Mouse (Mus musculus): ENCODE measurements around the gene Dusp22. TPM values are rescaled to one million over a fixed set of nuclear protein-coding genes. Genes with fewer than 3 reads are reported as not detected.

Gene Dusp22
- 19.3 TPM for polyA plus RNA-seq (2014; fragmentation: Illumina TruSeq; extraction: RNeasy Lipid Tissue Mini Kit (QIAGEN cat#74804))

DNA sequence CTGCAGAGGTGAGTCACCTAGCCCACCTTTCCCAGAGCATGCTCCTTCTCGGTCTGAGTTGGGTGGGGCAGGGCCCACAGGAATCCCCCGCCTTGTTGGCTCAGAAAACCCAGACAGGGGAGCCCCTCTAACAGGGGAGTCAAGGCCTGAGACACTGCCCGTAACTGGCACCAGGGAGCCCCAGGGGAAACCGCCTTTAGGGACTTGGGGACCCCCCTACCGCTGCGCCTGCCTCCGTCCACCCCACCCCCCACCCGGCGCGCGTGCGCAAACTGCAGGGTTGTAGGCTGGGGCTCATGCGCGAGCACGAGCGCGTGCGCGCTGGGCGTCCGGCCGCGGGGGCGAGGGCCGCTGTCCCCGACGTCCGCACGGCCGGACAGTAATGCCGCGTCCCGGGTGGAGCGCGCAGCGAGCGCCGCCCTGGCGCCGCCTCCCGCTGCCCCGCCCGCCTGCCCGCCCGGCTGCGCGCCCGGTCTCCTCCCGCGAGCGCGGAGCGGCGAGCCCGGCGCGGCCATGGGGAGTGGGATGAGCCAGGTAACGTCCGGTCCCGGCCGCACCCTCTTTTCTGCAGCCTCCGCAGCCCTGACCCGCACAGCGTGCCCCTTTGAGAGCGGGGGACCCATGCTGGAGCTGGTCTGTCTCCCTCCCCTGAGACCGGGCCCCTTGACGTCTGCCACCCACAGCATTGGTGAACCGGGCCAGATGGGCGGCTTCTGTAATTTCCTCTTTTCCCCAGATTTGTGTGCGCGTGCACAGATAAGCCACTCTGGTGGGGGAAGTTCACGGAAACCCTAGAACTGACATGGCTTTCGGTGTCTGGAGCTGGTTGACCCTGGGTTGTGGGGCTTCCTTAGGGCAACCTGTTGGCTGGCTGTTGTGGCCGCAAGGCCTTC, at the start of gene Dusp22:
Gene Dusp22, plus strand, starts transcription at position 387 of the 893 bp plus-strand sequence.

DNA sequence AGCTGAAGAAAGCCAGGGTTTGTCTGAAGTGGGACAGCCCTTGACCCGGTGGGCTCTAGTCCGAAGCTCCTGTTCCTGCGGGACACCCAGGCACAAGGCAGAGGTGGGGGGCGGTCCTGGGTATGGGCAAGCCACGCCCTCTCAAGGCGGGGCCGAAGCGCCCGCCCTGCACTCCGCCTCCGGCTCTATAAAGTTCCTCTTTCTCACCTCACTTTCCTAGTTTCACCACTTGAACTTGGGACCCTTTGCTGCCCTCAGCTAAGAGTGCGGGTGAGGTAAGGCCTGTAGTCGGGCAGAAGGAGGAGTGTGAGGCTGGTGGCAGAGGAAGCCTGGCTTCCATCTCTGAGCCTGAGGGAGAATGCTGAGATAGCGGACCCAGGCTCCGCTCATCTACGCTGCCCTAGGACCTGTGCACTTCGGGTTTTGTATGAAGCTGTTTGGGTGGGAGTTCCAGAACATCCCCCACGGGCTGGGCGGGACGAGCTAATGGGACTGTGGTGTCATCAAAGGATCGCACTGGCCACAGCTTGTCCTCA, 89.3 kb downstream of the Dusp22 start, which contains the start of gene Irf4:
Gene Irf4, plus strand, starts transcription at position 206 of the 536 bp plus-strand sequence.

Other genes with a start within 250 kb of the Dusp22 start
- 106 TPM for gene Uqcrfs1, start 114.6 kb upstream of the Dusp22 start, polyA plus RNA-seq (2014; fragmentation: Illumina TruSeq; extraction: RNeasy Lipid Tissue Mini Kit (QIAGEN cat#74804))
- gene Irf4, start 89.2 kb downstream of the Dusp22 start, polyA plus RNA-seq (2014; fragmentation: Illumina TruSeq; extraction: RNeasy Lipid Tissue Mini Kit (QIAGEN cat#74804)) = 1.5 TPM